Mouse (Mus musculus) embryo, embryonic 11.5 days (tissue): ENCODE measurements around the gene Tmem190.

ENCODE experiments used
- DNase-seq: peaks from one replicate; pipeline ENCODE4 v3.0.0-alpha.2; 2012; ENCODE audit warnings: low read depth, low spot score

Gene Tmem190

DNA sequence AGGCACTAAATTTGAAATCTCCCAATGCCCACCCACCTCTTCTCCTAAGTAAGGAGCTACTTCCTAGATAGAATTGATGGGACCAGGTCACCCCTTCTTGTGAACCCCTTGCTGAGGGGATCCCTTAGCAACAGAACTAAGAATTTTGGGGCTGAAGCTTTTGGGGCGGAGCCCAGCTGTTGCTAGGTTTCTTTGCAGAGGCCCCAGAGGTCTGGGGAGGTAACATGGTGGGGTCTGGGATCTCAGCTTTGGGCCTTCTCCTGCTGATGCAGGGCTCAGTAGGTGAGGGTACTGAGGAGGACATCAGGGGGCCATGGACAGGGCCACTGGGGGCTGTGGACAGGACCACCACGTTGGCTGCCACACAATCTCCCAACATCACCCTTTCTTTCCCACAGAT lies at the start of gene Tmem190, which contains the start of gene Il11:
Gene Tmem190 (plus strand): TSS at position 179 of the 400 bp plus-strand sequence.
Gene Il11 (minus strand): TSS at position 101 of the 400 bp plus-strand sequence.
- DNase-seq = no peak

DNA sequence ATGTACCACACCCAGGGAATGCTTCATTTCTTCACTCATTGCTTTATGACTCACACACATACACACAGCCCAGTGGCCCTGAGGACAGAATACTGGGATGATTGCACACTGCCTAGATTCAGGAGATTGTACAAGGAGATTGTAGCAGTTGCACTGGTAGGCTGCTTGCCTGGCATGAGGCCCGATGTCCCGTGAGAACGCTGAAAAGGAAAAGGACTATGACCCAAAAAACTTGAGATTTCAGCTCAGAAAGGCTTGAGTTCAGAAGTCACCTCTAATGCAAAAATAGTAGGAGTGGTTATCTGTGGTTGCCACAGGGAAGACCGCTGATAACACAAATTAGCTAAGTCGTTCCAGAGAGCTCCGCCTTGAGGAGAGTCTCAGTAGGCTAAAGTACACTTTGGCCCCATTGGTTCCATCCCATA lies 49.8 kb upstream of the Tmem190 start:
- DNase-seq = no peak

DNA sequence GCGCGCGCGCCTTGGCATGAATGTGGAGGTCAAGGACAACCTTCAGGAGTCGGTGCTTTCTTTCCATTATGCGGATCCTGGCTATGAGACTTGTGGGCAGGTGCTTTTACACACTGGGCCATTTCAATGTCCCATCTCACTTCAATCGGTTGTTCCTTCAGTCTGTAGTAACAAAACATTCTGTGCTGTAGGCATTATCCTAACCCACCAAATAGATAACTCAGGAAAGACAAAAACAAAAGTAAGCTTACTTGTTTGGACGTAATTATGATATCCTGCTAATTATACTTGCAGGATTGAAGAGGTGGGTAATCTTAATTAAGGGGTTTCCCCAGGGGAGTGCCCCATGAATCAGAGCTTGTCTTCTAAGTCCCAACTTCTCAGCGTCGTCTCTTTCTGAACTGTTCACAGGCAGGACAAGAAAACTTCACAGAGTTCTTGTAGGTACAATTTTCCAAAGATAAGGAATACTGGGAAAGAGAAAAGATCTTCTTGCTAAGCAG lies 43.6 kb upstream of the Tmem190 start:
- DNase-seq = no peak

DNA sequence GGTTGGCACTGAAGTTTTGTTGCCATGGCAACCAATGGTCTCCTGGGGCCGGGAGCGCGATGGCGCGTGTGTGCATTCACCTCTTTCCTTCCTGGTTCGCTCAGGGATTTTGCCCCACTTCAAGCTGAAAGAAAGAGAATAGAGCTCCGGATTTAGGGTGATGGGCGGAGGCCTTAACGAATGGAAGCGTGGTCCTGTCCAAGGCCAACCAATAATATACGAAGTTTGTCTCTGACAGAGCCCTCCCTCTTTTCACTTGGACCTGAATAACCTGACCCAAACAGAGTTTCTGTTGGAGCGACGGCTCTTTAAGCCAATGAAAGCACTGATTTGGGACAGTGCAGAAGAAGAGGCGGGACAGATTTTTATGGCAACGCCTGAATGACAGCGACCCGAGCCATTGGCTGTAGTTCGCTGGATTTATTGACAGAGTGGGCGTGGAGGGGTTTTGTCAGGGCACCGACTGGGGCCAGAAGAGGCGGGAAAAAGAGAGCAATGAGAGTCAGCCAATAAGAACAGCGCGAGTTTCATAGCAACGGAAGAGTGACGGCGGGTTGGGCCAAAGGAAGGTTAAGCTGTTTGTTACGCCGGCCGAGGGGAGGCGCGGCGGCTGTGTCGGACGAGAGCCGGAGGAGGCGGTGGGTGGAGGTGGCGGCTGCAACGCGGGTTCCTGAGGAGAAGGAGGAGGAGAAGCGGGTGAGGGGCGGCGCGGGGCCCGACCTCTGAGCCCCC lies 43.0 kb upstream of the Tmem190 start, which contains the start of gene Kmt5c:
Gene Kmt5c (plus strand): TSS at position 572 of the 732 bp plus-strand sequence.
- DNase-seq = peak; percentile 98

DNA sequence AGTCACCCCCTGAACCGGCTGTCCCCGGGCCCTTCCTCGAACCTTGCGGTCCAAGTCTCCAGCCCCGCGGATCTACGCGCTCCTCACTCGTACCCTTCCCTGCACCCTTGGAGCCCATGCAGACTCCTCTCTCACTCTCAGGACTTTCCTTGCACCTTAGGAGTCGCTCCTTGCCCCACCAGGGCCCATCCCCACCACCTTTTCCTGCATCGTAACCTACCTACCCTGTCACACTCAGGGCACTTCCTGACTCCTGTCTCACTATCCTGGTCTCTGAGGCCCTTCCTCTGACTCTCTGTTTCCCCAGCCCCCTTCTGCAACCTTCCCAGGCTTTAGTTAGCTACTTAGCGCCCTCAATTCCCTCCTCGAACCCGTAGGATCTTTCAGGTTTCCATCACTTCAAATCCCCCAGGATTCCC lies 42.4 kb upstream of the Tmem190 start:
- no peak for DNase-seq

DNA sequence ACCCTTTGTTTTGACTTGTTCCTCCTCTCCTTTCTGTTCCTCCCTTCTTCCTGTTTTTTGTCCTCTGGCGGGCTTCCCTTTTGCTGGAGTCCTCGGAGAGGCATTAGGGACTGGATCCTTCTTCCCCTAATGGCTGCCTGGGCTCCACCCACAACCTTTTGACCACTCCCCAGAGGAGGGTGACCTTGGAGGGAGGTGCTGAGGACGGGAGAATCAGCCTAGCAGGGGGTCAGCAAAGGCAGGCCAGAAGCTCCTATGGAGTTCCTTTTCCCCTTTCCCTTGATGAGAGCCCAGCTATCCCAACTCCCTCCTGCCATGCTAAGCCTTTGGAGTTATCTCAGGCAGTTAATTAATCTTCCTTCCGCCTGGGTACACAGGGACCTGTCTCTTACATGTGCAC lies 41.6 kb upstream of the Tmem190 start:
- DNase-seq = no peak

DNA sequence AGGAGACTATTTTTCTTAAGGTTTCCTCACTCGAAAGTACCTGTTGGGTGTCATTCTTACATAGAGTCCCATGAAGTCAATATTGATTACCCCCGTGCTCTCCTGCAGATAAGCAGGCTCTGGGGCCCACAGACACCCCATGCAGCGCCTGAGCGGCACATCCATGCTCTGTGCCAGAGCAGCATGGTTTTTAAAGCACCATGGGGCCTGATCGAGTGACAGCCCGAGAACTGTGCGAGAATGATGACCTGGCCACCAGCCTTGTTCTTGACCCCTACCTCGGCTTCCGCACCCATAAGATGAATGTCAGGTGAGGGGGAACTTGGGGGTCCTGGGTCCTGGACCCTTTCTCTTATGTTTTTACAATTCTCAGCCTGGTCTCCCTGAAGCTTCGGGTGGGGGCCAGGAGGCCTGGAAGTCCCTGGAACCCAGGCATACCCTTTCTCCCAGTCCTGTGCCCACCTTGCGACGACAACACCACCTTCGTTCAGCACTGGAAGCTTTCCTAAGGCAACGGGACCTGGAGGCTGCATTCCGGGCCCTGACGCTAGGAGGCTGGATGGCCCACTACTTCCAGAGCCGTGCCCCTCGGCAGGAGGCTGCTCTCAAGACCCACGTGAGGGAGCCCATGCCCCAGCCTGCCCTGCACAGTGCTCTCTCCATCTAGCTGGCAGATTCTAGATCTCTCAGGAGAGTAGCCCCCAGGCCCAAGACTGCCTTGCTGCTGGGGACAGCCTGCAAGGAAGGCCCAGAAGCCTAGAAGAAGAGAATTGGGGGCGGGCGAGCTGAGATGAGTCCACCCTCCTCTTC lies 40.9 kb upstream of the Tmem190 start:
- no peak for DNase-seq

DNA sequence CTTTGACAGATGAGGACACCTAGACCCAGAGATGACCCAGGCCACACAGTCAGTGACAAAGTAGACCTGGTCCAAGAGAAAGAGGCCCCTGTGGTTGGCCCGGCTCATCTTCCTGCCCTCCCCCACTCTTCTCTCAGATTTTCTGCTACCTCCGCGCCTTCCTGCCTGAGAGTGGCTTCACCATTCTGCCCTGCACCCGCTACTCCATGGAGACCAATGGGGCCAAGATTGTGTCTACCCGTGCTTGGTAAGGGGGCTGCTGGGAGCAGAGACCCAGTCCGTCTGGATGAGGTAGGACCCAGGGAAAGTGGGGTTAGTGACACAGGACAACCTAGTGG lies 40.3 kb upstream of the Tmem190 start:
- DNase-seq = no peak

DNA sequence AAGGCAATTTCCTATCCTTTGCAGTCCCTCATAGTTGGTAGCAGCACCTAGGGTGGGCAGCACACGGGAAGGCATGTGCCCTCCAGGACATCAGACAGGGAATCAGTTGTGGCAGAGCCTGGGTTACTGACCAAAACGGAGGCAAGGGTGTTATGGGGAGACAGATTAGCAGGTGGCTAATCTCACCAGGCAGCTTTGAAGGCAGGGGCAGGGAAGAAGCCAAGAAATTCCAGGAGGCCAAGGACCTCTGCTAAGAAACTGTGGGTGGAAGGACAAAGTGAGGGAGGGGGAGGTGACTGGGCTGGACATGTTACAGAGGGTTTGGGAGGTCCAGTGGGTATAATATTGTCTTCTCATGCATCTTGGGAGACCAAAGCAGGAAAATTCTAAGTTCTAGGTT lies 39.4 kb upstream of the Tmem190 start:
- no peak for DNase-seq

DNA sequence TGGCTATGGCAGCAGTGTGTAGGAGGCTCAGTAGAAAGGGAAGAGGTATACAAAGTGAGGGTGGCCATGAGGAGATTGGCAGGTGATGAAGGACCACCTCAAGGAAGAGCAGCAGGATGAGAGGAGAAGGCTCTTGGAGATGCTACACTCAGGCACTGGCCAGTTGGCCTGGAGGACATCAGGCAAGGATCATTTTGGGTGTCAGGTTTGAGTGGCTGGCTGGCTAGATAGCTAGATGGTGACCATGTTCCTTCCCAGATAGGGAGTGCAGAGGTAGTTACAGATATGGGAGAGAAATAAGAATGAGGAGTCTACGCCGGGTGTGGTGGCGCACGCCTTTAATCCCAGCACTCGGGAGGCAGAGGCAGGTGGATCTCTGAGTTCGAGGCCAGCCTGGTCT lies 37.9 kb upstream of the Tmem190 start:
- DNase-seq = no peak

DNA sequence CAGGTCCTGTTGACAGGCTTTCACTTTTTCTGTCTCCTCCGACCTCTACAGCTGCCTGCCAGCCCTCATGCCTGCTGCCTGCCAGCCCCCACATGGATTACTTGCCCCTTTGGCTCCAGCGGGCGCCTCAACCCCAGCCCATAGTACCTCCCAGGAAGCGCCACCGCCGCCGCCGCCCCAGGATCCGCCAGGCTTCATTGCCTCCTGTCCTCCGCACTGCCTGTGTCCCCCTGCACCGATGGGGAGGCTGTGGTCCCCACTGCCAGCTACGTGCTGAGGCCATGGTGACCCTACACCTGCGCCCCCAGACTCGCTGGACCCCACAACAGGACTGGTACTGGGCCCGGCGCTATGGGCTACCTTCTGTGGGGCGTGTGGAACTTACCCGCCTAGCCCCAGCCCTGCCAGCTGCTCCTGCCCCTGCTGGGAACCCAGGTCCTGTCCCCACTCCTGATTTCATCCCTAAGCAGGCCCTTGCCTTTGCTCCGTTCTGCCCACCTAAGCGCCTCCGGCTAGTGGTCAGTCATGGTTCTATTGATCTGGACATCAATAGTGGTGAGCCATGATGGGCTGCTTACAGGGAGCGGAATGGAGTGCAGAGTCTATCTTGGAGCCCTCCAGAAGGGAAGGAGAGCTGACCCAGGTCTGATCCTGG lies 36.3 kb upstream of the Tmem190 start:
- DNase-seq = no peak

DNA sequence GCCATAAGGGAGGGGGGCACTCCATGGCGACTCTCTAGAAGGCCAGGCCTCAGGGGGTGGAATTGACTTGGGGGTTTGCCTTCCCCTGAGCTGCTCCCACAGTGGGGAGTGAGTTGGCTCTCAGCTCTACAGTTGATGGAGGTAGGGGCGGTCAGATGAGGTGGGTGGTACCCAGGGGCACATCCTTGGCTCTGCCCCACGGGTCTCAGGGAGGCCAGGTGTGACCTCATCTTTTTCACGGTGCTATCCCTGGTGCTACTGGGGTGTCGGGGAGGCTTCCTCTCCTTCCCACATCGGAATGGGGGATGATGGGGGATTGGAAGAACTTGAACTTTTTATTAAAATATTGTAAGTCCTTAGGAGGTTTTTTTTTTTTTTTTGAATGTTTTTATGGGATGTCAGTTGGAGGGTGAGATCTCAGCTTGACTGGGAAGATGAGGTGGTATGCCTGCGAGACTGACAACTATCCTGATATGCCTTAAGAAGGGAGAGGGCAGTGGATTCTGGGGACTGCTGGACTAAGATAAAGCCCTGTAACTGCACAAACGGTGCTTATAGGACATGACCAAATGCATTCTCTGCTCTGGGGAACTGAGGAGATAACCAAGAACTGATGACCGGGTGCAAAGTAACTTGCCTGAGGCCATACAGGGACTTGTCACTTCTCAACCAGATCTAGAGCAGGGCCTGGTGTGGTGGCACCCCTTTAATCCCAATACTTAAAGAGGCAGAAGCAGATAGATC lies 35.4 kb upstream of the Tmem190 start:
- DNase-seq = no peak

DNA sequence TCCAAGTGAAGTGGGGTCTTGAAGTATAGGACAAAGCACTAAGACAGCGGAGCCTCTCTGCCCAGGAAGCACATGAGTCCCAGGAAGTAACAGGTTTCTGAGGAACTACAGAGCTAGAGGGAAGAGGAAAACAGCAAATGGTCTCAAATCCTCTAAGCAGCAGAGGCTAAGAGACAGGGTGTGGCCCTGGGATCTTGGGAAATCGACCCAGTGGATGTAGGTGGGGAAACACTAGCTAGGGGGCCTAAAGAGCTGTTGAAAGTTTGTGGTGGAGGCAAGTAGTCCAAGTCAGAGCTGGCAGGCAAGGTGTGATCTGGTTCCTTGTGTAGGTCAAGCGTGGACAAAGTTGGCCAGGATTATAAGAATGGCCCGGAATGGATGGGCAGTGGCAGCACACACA lies 34.4 kb upstream of the Tmem190 start:
- DNase-seq = no peak

DNA sequence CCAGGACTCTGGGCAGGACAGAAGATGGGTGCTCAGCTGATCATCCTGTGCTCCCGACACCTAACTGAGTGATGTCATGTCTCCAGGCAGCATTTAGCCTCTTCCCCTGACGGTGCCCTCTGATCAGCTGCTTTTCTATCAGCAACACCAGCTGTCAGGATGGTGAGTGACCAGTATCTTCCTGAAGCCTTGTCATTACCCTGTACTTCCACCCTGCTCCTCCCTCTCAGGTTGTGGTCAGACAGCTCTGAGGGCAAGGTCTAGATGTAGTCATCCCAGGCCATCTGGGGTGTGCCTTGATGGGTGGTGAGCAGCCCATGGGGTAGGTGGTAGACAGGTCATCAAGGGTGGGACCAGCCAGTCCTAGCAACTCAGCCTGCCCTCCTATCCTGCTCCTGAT lies 33.6 kb upstream of the Tmem190 start:
- no peak for DNase-seq

DNA sequence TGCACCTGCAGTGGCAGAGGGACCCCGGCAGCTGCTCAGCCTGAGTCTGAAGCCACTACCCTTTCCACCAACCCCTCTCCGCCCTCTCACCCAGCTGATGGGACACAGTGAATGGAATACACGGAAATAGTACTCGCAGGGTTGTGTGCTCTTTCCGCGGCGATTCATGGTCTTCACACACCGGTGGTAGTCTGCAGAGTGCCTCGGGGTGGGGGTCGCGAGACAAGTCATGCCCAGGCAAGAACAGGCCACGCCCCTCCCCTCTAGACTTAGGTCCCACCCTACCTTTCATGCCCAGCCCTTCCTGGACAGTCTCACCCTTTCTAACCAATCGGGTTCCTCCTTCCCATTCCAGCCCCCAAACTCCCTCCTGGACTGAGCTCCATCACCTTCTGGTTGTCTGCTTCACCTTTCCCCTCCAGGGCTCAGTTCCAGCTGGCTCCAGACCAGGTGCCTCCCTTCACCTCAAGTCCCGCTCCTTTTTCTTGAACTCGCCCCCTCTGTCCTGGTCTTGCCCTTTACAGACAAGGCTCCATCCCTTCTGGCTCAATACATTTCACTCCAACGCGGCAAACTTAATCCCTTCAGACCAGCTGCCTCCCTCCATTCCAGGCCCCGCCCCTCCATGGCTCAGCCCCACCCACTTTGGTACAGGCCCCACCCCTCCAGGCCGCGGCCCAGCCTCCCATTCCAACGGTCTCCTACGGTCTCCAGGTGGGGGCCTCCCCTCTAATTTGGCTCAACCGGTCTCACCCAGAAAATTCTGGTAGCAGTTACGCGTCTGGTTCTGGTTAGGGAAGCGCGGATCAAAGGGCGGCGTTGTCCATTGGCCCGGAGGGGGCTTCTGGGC lies 30.5 kb upstream of the Tmem190 start:
- no peak for DNase-seq

DNA sequence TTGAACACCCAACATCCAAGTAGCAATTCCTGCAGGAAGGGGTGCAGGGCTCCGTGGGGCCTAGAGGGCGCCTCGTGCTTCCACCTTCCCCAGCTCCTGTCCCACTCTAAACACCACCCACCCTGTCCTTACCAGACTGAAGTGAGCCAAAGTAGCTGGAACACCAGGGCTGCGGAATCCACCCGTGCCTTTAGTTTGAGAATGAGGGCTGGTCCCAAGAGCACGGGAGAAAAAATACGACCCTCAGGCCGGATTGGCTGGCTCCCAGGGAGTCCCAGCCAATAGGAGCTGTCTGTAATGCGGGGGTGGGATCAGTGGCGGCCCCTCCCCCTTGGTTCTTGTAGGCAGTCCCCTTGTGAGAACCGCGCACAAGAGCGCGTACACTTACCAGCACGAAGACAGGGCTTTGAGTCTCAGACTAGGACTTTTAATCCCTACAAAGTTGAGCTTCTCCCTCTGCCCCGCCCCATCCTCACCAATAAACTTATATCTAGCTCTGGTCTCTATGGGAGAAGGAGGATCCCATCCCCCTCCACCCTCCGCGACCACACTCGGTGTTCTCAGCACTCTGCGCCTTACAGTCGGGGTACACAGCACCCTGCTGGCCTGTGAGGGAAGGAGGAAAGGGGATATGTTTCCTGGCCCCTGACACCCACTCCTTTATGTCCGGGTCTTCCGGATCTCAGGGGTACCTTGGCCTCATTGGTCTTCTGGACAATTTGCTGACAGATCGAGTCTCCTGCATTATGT lies 29.7 kb upstream of the Tmem190 start, which contains the start of gene Cox6b2:
Gene Cox6b2 (minus strand): TSS at position 274 of the 750 bp plus-strand sequence.
- peak; percentile 82 for DNase-seq

DNA sequence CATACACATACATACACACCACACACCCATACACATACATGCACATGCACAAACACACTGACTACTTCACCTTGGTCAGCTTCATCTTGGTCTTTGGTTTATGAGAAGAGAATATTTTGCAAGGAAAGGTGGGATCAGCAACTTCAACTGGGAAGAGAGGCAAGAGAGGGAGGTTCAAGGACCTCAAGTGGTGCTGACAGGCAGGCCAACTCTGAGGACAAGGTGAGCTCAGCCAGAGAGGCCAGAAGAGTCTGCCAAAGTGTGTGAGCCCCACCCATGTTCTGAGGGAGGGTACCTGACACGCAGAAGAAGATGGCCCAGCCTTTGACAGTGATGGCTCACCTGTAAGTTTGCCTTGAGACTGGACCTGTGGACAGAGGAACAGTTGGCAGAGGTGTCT lies 23.1 kb upstream of the Tmem190 start:
- DNase-seq = no peak

DNA sequence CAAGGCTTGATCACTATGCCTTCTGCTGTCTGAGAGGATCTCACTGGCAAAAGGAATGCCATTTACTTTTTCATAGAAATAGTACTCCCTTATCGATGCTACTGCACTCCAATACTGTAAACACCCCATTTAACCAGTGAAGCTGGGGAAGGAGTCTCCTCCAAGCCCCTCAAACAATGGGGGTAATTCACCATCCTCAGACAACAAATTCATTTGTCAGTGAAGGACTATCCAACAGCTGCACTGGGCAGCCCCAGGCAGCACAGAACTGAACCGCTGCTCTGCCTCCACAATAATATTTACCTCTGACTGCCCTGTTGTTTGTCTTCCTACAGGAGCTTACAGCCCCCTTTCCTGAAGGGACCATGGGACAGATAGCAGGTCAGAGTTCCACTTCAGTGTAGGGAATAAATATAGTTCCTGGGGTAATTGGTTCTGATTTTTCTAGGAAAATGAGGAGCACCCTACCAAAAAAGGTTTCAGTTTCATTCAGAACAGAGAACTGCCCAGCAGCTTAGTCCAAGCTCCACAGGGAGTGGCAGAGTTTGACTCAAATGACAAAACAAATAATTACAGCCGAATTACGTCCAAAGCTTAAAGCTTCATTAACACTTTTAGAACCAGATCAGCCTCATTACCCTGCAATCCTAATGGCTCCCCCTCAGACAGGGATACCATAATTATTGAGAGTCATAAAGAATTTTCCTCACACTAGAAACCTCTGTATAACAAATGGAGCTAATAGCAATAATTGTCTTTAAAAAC lies 17.6 kb upstream of the Tmem190 start:
- DNase-seq = no peak

DNA sequence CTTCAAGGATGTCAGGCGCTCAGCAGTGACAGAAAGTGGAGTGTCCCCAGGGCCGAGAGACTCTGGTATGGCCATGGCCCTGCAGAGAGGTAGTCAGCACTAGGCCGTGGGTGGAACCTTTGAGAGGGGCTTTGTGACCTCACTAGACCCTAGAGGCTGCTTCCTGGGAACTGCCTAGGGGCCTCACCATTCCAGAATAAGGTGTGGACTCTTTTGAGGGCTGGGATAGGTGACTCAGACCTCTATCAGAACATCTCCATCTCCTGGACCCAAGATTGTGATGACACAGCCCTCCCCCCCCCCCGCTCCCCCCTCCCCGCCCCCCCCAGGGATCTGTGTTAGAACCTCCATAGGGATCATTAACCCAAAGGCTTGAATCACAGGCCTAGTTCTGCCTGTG lies 11.5 kb upstream of the Tmem190 start, which contains the start of gene Fam71e2:
Gene Fam71e2 (minus strand): TSS at position 101 of the 400 bp plus-strand sequence.
- no peak for DNase-seq
